Mouse (Mus musculus): ENCODE data around the gene Fam92b. TPM values are rescaled to one million over a fixed set of nuclear protein-coding genes. Genes with fewer than 3 reads are reported as not detected.
A peak's percentile ranks its signal among the peaks of the same experiment; 100 is the strongest.

Gene Fam92b
- total RNA-seq, 2 experiments from 2014 or later = 0.90 to 1.4 TPM

- no peak for DNase-seq
Observed at GRCm38 (mm10) chr8:120190107-120190809, 13.0 kb upstream of the Fam92b start.

- DNase-seq = peak; percentile 55
Observed at GRCm38 (mm10) chr8:120189440-120189839, 12.2 kb upstream of the Fam92b start.

- peak; percentile 87 for DNase-seq
Observed at GRCm38 (mm10) chr8:120188510-120188909, 11.2 kb upstream of the Fam92b start.

- peak; percentile 69 for DNase-seq
Observed at GRCm38 (mm10) chr8:120186454-120186853, 9.2 kb upstream of the Fam92b start.

GRCm38 (mm10) chr8:120184850-120185792 lies 7.9 kb upstream of the Fam92b start:
- peak; percentile 69 for DNase-seq

GRCm38 (mm10) chr8:120184366-120184765 lies 7.1 kb upstream of the Fam92b start:
- DNase-seq = no peak

GRCm38 (mm10) chr8:120181861-120182414 lies 4.7 kb upstream of the Fam92b start:
- DNase-seq = no peak

- DNase-seq = no peak
Observed at GRCm38 (mm10) chr8:120181274-120181673, 4.0 kb upstream of the Fam92b start.

GRCm38 (mm10) chr8:120180445-120180970 lies 3.2 kb upstream of the Fam92b start:
- DNase-seq = no peak

- DNase-seq = peak; percentile 94
Observed at GRCm38 (mm10) chr8:120179027-120179431, 1.8 kb upstream of the Fam92b start.

- no peak for DNase-seq
Observed at GRCm38 (mm10) chr8:120178124-120178514, 853 bp upstream of the Fam92b start.

- DNase-seq = no peak
Observed at GRCm38 (mm10) chr8:120176605-120177004, 661 bp downstream of the Fam92b start.

GRCm38 (mm10) chr8:120174606-120175005 lies 2.7 kb downstream of the Fam92b start:
- DNase-seq = no peak

- DNase-seq = no peak
Observed at GRCm38 (mm10) chr8:120173195-120173594, 4.1 kb downstream of the Fam92b start.

GRCm38 (mm10) chr8:120169119-120169518 lies 8.1 kb downstream of the Fam92b start:
- no peak for DNase-seq

GRCm38 (mm10) chr8:120167821-120168220 lies 9.4 kb downstream of the Fam92b start:
- no peak for DNase-seq

GRCm38 (mm10) chr8:120167136-120167535 lies 10.1 kb downstream of the Fam92b start:
- no peak for DNase-seq

- DNase-seq = no peak
Observed at GRCm38 (mm10) chr8:120164026-120164425, 13.2 kb downstream of the Fam92b start.

- DNase-seq = no peak
Observed at GRCm38 (mm10) chr8:120163376-120163775, 13.9 kb downstream of the Fam92b start.

- DNase-seq = no peak
Observed at GRCm38 (mm10) chr8:120162404-120162752, 14.9 kb downstream of the Fam92b start.

- no peak for DNase-seq
Observed at GRCm38 (mm10) chr8:120161658-120162403, 15.4 kb downstream of the Fam92b start.

GRCm38 (mm10) chr8:120160366-120160765 lies 16.9 kb downstream of the Fam92b start:
- no peak for DNase-seq
